Mouse (Mus musculus) yolk sac, embryonic 10.5 days (tissue): ENCODE results near the gene Vsig4.
"Not testable (repeated sequence)": the region's sequence is repeated elsewhere in the genome, so short reads cannot be mapped to it uniquely, and the experiment has no call there.

ENCODE experiments used
- DNase-seq: peaks from one replicate; pipeline ENCODE4 v3.0.0-alpha.2; 2017; ENCODE audit warnings: low spot score

Vsig4 gene

DNA sequence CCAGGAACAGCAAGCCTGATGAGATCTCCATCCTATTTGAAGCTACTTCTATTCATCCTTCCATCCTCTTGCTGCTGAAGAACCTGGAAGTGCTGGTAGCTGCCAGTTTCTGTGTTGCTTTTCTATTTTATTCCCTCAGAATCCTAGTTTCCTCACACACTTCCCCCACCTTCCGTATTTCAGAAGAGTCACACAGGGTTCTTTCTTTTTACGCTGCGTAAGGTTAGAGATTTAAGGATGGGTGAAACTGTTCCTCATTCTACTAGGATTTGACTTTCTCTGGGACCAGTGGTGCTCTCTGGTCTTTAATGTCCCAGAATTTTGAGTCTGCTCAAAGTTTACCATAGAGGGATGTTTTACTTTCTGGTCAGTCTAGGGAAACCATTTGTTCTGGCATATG, at the start of gene Vsig4:
Gene Vsig4, minus strand, starts transcription at position 101 of the 400 bp plus-strand sequence.
- no peak for DNase-seq

DNA sequence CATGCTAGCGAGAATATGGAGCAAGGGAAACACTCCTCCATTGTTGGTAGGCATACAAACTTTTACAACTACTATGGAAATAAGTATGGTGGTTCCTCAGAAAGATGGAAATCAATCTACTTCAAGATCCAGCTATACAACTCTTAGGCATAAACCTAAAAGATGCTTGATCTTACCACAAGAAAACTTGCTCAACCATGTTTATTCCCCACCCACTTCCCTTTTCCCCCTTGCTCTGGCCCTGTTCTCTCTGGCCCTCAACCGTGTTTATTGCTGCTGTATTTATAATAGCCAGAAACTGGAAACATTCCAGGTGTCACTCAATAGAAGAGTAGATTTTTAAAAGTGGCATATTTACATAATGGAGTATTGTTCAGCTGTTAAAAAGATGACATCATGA, 45.9 kb upstream of the Vsig4 start:
- no peak for DNase-seq

DNA sequence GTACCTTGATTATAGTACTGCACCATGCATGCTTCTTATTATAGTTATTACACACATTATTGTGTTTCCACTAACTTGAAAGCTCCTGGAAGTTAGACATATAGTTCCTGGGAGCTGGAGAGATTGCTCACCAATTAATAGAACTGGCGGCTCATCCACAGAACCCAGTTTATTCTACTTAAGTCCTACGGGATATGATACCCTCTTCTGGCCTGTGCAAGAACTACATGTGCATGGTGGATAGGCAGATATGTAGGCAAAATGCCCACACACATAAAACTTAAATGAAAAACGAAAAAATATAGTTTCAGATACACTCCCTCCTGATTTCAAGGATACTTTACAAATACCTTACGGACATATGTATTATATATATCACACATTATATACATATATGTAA, 36.5 kb upstream of the Vsig4 start:
- DNase-seq: no peak

DNA sequence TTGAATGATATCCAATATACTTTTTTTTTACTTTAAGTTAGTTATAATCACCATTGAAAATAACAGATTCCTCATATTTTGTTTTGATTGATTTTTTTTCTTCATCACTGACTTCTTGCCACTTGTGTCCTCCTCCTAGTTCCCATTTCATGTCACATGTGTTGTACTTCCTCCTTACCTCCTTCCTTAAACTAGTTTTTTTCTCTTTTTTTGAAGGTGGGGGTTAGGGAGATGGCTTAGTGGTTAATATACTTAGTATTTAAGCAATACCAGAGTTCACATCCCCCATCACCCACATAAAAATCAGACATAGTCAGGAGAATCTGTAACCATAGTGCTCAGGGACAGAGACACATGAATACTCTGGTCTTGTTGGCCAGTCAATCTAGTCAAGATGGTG, 36.7 kb downstream of the Vsig4 start:
- no peak for DNase-seq

DNA sequence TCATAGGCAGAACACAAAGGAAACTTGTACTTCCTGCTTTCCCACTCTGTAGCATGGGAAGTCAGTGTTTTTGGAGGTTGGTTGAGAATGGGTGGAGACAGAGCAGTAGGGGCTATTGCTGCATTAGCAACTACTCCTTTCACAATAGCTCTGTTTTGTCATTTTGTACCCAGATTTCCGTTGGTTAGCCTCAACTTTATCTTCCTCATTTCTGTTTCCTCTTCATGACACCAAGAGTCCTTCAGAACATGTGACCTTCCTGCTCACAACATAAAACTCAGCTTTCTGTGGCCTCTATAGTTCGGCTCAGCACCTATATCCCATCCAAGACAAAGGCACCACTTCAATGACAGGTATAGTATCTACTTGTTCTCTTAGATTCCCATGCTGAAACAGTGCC, 53.6 kb downstream of the Vsig4 start:
- no peak for DNase-seq

DNA sequence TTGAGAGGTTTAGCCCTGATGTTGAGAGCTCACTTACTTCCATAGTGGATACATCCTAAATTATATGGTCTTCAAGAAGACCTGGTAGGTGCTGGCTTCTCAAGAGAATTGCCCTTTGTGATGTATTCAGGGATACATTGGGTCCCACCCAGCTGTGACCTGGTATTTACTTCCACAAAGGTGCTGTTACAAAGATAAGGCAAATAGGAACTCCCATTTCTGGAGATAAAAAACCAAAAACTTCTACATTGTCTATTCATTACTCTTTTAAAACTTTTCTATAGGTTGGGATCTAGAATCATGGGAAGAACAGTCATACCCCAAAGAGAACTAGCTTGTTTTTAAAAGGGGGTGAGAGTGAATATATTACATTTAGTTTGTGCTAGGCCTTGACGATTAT, 54.2 kb downstream of the Vsig4 start:
- DNase-seq: no peak

DNA sequence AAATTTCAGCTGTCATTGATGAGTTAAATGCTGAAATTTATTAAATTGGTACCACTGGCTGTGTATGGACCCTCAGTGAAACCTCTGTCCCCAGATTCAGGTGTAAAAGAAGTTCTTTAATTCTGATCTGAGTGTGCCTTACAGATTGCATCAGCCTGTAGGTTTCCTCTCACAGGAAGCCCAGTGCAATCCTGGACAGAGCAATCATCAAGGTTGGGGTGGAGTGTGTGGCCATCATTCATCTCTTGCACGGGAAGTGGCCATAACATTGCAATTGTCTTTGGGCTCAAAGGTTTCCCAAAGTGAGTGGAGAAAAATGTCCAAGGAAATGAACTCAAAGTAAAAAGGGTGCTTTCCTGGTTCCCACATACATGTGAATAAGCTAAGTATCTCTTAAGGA, 57.5 kb downstream of the Vsig4 start:
- DNase-seq: no peak

DNA sequence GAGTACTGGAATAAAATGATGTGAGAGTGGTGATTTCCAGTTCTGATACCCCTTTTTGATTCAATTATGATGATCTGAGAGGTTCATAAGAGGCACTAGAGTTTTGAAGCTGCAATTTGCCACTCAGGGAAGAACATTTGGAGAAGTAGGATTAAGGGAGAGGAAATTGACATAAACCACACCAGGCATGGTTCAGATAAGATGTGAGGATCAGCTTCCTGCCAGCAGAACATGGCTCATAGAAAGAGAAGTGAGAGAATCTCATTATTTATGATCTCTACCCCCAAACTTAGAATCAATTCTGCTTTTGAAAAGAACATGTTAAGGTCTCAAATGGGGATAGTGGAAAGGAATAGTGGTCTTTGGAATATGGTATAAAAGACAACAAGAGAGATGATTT, 66.2 kb downstream of the Vsig4 start:
- no peak for DNase-seq

DNA sequence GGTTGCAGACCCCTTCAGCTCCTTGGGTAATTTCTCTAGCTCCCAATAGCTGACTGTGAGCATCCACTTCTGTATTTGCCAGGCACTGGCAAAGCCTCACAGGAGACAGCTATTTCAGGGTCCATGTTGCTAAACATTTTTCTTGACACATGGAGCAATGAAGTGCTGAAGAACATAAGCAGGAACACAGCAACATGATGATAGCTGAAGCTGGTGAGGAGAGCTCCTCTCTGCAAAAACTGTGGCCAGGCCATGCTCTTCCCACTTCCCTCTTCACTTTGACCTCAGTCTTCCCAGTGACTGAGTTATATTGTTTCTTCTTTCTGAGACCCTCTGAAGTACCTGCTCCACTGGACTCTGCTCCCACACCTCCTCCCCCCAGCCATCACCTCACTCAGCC, 67.8 kb downstream of the Vsig4 start:
- DNase-seq: no peak

DNA sequence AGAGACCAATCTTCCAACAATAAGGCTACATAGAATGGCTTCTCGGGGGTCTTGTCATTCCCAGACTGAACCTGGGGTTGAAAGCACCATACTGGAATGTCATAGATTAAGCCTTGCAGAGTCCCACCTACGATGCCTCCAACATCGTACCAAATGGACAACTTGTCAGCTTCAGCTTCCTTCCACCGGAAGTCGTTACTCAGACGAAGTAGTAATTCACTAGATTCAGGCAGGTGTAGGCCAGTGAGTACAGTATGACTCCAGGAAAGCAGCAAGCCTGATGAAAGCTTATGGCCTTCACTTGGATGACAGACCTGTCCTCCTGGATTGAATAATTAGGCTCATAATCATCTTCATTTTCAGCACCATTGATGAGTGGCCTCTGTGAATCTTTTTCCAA, 69.0 kb downstream of the Vsig4 start:
- DNase-seq: no peak

DNA sequence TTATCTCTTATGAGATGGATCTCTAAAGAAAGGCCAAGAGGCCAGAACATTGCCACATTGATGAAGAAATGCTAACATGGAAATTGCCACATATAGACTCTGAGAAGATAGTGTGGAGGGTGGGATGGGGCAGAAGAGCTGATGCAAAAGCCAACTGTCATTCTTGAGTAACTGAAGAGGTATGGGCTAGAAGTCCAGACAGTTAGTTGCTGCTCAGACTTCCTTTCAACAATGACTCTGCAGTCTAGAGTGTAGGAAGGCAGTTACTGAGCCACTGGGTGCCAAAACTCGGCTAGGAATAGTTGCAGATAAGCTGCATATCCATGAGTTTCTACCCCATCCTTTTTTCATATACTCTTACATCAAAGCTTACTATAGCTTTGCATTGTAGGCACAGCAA, 75.2 kb downstream of the Vsig4 start:
- no peak for DNase-seq

DNA sequence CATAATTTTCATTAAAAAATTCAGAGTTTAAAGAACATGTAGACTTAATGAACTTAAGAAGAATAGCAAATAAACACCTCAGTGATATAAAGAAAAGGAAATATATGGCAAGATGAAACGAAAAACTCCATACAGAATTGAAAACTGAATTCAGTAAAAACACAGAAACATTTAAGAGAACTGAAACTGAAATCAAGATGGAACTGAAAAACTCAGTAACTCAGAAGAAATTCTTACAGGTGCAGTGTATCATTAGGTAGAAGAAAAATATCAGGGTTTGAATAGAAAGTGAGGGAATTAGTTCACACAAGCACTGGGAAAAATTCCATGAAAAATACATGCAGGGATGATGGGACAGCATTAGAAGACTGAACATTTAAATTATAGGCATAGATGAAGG, 86.4 kb downstream of the Vsig4 start:
- no peak for DNase-seq

DNA sequence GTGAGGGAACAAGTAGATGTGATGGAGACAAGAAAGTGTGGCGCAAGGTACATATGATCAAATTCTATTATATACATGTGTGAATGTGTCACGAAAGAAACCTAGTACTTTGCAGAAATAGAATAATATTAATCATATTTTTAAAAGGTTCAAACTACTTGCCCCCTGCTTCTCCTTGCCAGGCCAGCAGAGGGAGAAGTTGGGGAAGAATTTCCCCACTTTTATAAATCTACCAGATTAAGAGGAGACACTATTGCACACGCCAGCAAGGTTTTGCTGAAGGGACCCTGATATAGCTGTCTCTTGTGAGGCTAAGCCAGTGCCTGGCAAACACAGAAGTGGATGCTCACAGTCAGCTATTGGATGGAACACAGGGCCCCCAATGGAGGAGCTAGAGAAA, 88.1 kb downstream of the Vsig4 start:
- DNase-seq: not testable (repeated sequence)
